Mouse (Mus musculus) hematopoietic stem cell, adult 5-6 weeks (primary cell): ENCODE measurements around the gene Olfr1333. TPM values are rescaled to one million over a fixed set of nuclear protein-coding genes. Genes with fewer than 3 reads are reported as not detected.
"Not testable (repeated sequence)": the region's sequence is repeated elsewhere in the genome, so short reads cannot be mapped to it uniquely, and the experiment has no call there.

Experiments
- ATAC-seq, 2 experiments: fragments of 125-278 bp in 1 of 2; replicated peaks in 1 of 2; 2 replicates each; pipeline ENCODE4 v1.8.0; 2016 to 2017; ENCODE audit warnings: inconsistent platforms in 2 of 2, mild to moderate bottlenecking in 2 of 2, moderate number of reproducible peaks in 2 of 2, low read depth in 1 of 2, moderate TSS enrichment in 1 of 2; ENCODE audit not compliant: low FRiP score in 2 of 2, poor library complexity in 2 of 2, severe bottlenecking in 2 of 2, insufficient read depth in 1 of 2, low TSS enrichment in 1 of 2
- total RNA-seq: library from RNA; stranded (forward); fragments of 172-1452, 232-1000 nt; gene quantifications from 2 replicates; pipeline ENCODE4 v1.2.3, GENCODE M21; 2017

Olfr1333 gene
- not detected in 2 replicates for total RNA-seq

- ATAC-seq = no peak
Measured at GRCm38 (mm10) chr4:118836179-118836578, at the start of gene Olfr1333. Olfr1333 (minus strand) TSS chr4:118836279.

DNA sequence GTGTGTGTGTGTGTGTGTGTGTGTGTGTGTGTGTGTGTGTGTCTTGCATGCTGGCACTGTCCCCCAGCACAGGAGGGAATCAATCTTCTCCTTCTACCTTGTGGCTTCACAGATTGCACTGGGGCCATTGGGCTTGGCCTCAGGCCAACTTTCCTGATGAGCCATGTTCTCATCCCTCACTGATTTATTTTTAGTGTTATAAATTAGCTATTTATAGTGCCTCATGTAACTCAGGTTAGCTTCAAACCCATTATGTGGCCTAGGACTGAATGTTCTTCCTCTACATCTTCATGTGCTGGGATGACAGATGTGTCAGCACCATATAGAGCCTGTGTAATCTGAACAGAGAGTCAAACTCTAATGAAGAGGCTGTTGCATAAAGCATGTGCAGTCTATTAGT, 31.5 kb upstream of the Olfr1333 start:
- no peak for ATAC-seq

- no peak for ATAC-seq
Measured at GRCm38 (mm10) chr4:118864349-118864748, 28.3 kb upstream of the Olfr1333 start, which contains the start of gene Olfr1331. Olfr1331 (plus strand) TSS chr4:118864649.

DNA sequence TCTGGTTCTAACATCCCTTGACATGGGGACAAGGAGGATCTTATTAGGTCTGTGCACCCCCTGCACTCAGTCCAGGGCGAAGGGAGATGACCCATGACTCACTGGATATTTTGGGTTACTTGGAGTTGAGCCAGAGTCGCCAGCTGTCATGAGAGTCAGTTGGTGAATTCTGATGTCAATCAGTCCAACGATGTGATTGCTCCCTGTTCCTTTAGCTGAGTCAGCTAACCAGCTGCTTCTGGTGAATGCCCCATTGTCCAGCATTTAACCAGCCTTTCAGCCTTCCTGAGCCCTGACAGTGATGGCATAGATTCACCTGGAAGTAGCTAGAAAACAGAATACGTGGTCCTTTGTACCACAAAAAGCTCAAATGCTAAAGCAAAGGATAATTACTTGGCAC, 26.6 kb upstream of the Olfr1333 start:
- ATAC-seq = no peak

GRCm38 (mm10) chr4:118861791-118862190, 25.7 kb upstream of the Olfr1333 start:
- ATAC-seq = no peak

DNA sequence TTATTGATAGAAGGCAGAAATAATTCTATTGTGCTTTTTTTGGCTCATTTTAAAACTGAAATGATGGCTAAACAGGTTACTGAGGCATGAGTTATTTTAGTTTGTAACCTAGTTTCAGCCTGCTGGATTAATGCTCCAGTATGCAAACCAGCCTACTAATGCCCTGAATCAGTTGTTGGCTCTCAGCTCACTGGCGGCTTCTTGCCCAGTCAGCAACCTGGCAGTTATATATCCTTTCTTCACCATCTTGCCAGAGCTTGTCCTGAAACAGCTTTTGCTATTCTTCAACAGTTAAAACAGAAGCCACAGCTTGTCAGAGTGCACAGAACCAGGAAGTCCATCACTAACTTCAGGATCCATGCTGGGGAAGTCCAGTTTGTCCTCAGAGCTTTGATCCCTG, 17.2 kb downstream of the Olfr1333 start:
- ATAC-seq = no peak

DNA sequence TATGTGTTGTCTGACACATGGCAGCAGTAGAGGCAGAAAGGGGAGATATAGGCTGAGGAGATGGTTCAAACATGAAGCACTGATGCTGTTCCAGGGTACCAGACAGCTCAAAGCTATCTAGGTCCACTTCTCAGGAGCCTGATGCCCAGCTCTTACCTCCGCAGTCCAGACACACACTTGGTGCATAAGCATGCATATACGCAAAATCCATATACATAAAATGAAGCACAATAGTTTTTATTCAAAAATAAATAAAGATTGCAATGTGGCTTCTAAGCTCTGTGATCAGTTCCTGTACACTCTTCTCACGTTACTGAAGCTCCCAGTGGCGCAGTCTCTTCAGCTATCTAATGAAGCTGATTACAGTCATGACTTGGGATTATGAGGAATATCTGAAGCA, 26.2 kb downstream of the Olfr1333 start, which contains the start of gene Olfr1335:
Gene Olfr1335 (minus strand): TSS at position 101 of the 400 bp plus-strand sequence.
- ATAC-seq = no peak

DNA sequence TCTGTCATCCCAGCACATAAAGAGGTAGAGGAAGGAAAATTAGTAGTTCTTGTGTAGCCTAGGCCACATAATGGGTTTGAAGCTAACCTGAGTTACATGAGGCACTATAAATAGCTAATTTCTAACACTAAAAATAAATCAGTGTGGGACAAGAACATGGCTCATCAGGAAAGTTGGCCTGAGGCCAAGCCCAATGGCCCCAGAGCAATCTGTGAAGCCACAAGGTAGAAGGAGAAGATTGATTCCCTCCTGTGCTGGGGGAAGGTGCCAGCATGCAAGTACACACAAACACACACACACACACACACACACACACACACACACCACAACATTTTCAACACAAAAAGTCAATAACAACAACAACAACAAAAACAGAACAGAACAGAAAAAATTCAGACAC, 43.3 kb downstream of the Olfr1333 start:
- ATAC-seq = not testable (repeated sequence)

GRCm38 (mm10) chr4:118782486-118782885, 53.6 kb downstream of the Olfr1333 start, which contains the start of gene Olfr1337:
Olfr1337 (minus strand) TSS chr4:118782586.
- ATAC-seq = no peak

Other genes with a start within 250 kb of the Olfr1333 start
- 0.19 and 2.0 TPM in 2 replicates for gene Cfap57, start 215.5 kb downstream of the Olfr1333 start, total RNA-seq
- gene Ebna1bp2, start 215.5 kb downstream of the Olfr1333 start, total RNA-seq = 106 and 124 TPM in 2 replicates
- gene Olfr62, start 177.3 kb downstream of the Olfr1333 start, total RNA-seq = not detected in 2 replicates
- gene Olfr1342, start 143.5 kb downstream of the Olfr1333 start, total RNA-seq = not detected in 2 replicates
- gene Olfr1341, start 132.8 kb downstream of the Olfr1333 start, total RNA-seq = not detected in 2 replicates
- gene Olfr1340, start 116.1 kb downstream of the Olfr1333 start, total RNA-seq = not detected in 2 replicates
- not detected in 2 replicates for gene Olfr1339, start 104.1 kb downstream of the Olfr1333 start, total RNA-seq
- gene Olfr1338, start 77.5 kb downstream of the Olfr1333 start, total RNA-seq = not detected in 2 replicates
- gene Olfr1337, start 53.7 kb downstream of the Olfr1333 start, total RNA-seq = not detected in 2 replicates
- gene Olfr1335, start 26.3 kb downstream of the Olfr1333 start, total RNA-seq = not detected in 2 replicates
- gene Olfr1331, start 28.4 kb upstream of the Olfr1333 start, total RNA-seq = not detected in 2 replicates
- gene Olfr1330, start 52.3 kb upstream of the Olfr1333 start, total RNA-seq = not detected in 2 replicates
- gene Olfr1329, start 81.2 kb upstream of the Olfr1333 start, total RNA-seq = not detected in 2 replicates
- not detected in 2 replicates for gene Olfr1328, start 102.3 kb upstream of the Olfr1333 start, total RNA-seq
- not detected in 2 replicates for gene Lao1, start 125.3 kb upstream of the Olfr1333 start, total RNA-seq